Mouse (Mus musculus): ENCODE results near the gene Ptgir.

GRCm38 (mm10) chr7:16900526-16900925 lies 5.8 kb upstream of the Ptgir start:
- no peak for TF ChIP-seq POLR2A (IDR thresholded peaks at IDR 0.05; ENCODE audit: insufficient read depth, low read length)
- TF ChIP-seq CTCF (IDR thresholded peaks at IDR 0.05; ENCODE audit: low read depth, low read length): no peak
